Mouse (Mus musculus) testis, adult 2 months (tissue): ENCODE data around the gene Car11. TPM values are rescaled to one million over a fixed set of nuclear protein-coding genes. Genes with fewer than 3 reads are reported as not detected.

Experiments used
- H3K27ac ChIP-seq: fragments of 200-500 bp; 2 replicates; pipeline ENCODE4 v1.5.1; 2012; ENCODE audit warnings: low read depth, low read length; ENCODE audit not compliant: control insufficient read depth, insufficient read depth
- H3K27me3 ChIP-seq: fragments of 200-500 bp; 2 replicates; pipeline ENCODE4 v1.6.1; 2012; ENCODE audit warnings: mild to moderate bottlenecking, low read length, moderate library complexity; ENCODE audit not compliant: control insufficient read depth, insufficient read depth
- H3K36me3 ChIP-seq: fragments of 200-500 bp; 2 replicates; pipeline ENCODE4 v1.6.1; 2012; ENCODE audit warnings: mild to moderate bottlenecking, low read length; ENCODE audit not compliant: control insufficient read depth, insufficient read depth
- H3K4me1 ChIP-seq: fragments of 200-500 bp; 2 replicates; pipeline ENCODE4 v1.6.1; 2012; ENCODE audit warnings: low read length; ENCODE audit not compliant: control insufficient read depth, insufficient read depth
- H3K4me3 ChIP-seq: fragments of 200-500 bp; 2 replicates; pipeline ENCODE4 v1.5.1; 2012; ENCODE audit warnings: low read depth, mild to moderate bottlenecking, low read length, moderate library complexity, mixed read lengths; ENCODE audit not compliant: control insufficient read depth
- CTCF ChIP-seq: fragments of 200-500 bp; IDR thresholded peaks from 2 replicates; pipeline ENCODE4 v1.5.1; 2012; ENCODE audit warnings: low read depth, mild to moderate bottlenecking, inconsistent platforms, low read length, moderate library complexity; ENCODE audit not compliant: control insufficient read depth, insufficient read depth, insufficient replicate concordance
- POLR2A ChIP-seq: fragments of 200-500 bp; IDR thresholded peaks from 2 replicates; pipeline ENCODE4 v1.6.1; 2012; ENCODE audit warnings: low read depth, mild to moderate bottlenecking, inconsistent platforms, low read length, moderate library complexity; ENCODE audit not compliant: control insufficient read depth
- polyA plus RNA-seq: library from polyadenylated mRNA; depleted of rRNA; stranded (reverse); fragments of >200 nt; gene quantifications from 2 replicates; pipeline ENCODE4 v1.2.3, GENCODE M21; 2012; rRNA removed

Gene Car11
- polyA plus RNA-seq, 1 experiment = 3.3 TPM

- TF ChIP-seq CTCF = peak; percentile 80; the same call in 1 of the 2 replicates
- no peak for TF ChIP-seq POLR2A
- Histone ChIP-seq H3K27me3 (no peaks in the 10 kb centered on the region), H3K4me1 (no peaks in the 10 kb centered on the region), H3K36me3 (no peaks in the 10 kb centered on the region), H3K27ac (no peak overlapping the region), H3K4me3 (no peak overlapping the region)
Observed at GRCm38 (mm10) chr7:45746518-45746917, 46.9 kb downstream of the Car11 start.

- H3K4me1 ChIP-seq = no peaks in the 10 kb centered on the region
- TF ChIP-seq POLR2A (no peak), CTCF (no peak)
- H3K36me3 ChIP-seq = no peaks in the 10 kb centered on the region
- no peak overlapping the region for H3K27ac ChIP-seq
- no peak overlapping the region for H3K4me3 ChIP-seq
- H3K27me3 ChIP-seq = no peaks in the 10 kb centered on the region
Observed at GRCm38 (mm10) chr7:45747450-45747849, 47.8 kb downstream of the Car11 start.

DNA sequence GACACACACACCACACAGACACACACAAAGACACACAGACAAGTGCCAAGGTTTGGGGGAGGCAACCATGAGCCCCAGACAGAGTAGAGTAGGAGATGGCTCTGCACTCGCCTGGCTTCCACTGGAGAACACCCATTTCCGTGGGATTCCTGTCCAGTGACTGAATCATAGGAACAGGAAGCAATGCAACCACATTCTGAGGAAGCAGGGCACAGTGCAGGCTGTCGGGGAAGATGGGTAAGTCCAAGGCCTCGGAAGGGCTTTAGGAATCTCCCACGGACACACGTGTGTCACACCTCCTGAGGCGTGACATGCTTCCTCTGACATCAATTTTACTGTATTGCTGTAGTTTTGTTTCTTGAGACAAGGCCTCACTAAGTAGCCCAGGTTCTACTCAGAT, 48.5 kb downstream of the Car11 start:
- no peak overlapping the region for H3K4me3 ChIP-seq
- no peak overlapping the region for H3K27ac ChIP-seq
- no peaks in the 10 kb centered on the region for H3K4me1 ChIP-seq
- no peaks in the 10 kb centered on the region for H3K27me3 ChIP-seq
- TF ChIP-seq CTCF = no peak
- no peak for TF ChIP-seq POLR2A
- H3K36me3 ChIP-seq = no peaks in the 10 kb centered on the region

DNA sequence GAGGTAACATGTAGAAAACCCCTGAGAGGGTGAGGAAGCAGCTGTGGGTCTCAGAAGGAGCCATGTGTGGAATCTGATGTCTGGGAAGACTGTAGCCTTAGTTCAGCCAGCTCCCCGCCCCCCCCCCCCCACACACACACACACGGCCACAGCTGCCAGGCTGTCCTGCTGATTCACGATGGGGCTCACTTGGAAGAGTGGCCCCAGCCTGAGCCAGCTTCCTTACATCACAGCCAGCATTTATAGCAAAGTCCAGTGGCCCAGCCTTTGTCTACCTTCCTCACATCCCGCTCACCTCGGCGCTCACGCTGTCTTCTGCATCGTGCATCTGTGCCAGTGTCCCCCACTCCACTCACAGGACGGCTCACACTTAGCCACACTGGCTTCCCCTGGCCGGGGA, 49.8 kb downstream of the Car11 start:
- no peaks in the 10 kb centered on the region for H3K36me3 ChIP-seq
- TF ChIP-seq CTCF = no peak
- TF ChIP-seq POLR2A = no peak
- H3K4me3 ChIP-seq = no peak overlapping the region
- no peaks in the 10 kb centered on the region for H3K27me3 ChIP-seq
- no peaks in the 10 kb centered on the region for H3K4me1 ChIP-seq
- no peak overlapping the region for H3K27ac ChIP-seq

- TF ChIP-seq POLR2A (no peak), CTCF (no peak)
- Histone ChIP-seq H3K4me3 (no peak overlapping the region), H3K27ac (no peak overlapping the region), H3K4me1 (no peaks in the 10 kb centered on the region), H3K36me3 (no peaks in the 10 kb centered on the region), H3K27me3 (no peaks in the 10 kb centered on the region)
Observed at GRCm38 (mm10) chr7:45750162-45750561, 50.5 kb downstream of the Car11 start.

Other genes starting within 250 kb of the Car11 start
- 152 and 188 TPM in 2 replicates for gene Ftl1, start 240.0 kb upstream of the Car11 start, polyA plus RNA-seq
- 24.9 and 26.3 TPM in 2 replicates for gene Bax, start 232.9 kb upstream of the Car11 start, polyA plus RNA-seq
- gene Tulp2, start 218.0 kb upstream of the Car11 start, polyA plus RNA-seq = 879 and 1,010 TPM in 2 replicates
- gene Gm45808, start 213.0 kb upstream of the Car11 start, polyA plus RNA-seq = 0.81 TPM in 1 of 2 replicates, not detected in the other
- gene Dhdh, start 211.0 kb upstream of the Car11 start, polyA plus RNA-seq = 3.0 and 3.4 TPM in 2 replicates
- 76.4 and 93.9 TPM in 2 replicates for gene Nucb1, start 189.4 kb upstream of the Car11 start, polyA plus RNA-seq
- gene Ppp1r15a, start 173.6 kb upstream of the Car11 start, polyA plus RNA-seq = 5.9 and 8.5 TPM in 2 replicates
- 12.6 and 12.9 TPM in 2 replicates for gene Plekha4, start 173.5 kb upstream of the Car11 start, polyA plus RNA-seq
- 0.37 and 0.45 TPM in 2 replicates for gene Hsd17b14, start 144.9 kb upstream of the Car11 start, polyA plus RNA-seq
- 39.9 and 44.3 TPM in 2 replicates for gene Bcat2, start 129.7 kb upstream of the Car11 start, polyA plus RNA-seq
- 3.6 and 3.7 TPM in 2 replicates for gene Fgf21, start 84.4 kb upstream of the Car11 start, polyA plus RNA-seq
- 0.08 and 0.21 TPM in 2 replicates for gene Fut1, start 82.6 kb upstream of the Car11 start, polyA plus RNA-seq
- gene Izumo1, start 78.0 kb upstream of the Car11 start, polyA plus RNA-seq = 77.5 and 95.6 TPM in 2 replicates
- gene Rasip1, start 72.4 kb upstream of the Car11 start, polyA plus RNA-seq = 5.1 and 5.4 TPM in 2 replicates
- 0.74 and 1.3 TPM in 2 replicates for gene Mamstr, start 59.9 kb upstream of the Car11 start, polyA plus RNA-seq
- 0.37 and 0.42 TPM in 2 replicates for gene Fut2, start 33.4 kb upstream of the Car11 start, polyA plus RNA-seq
- gene Ntn5, start 15.8 kb upstream of the Car11 start, polyA plus RNA-seq = 6.5 and 10.8 TPM in 2 replicates
- gene Sec1, start 5.4 kb upstream of the Car11 start, polyA plus RNA-seq = 61.0 and 71.6 TPM in 2 replicates
- gene Dbp, start 5.2 kb downstream of the Car11 start, polyA plus RNA-seq = 11.2 and 12.9 TPM in 2 replicates
- 517 and 652 TPM in 2 replicates for gene Rpl18, start 15.6 kb downstream of the Car11 start, polyA plus RNA-seq
- 33.4 and 34.6 TPM in 2 replicates for gene Sphk2, start 18.2 kb downstream of the Car11 start, polyA plus RNA-seq
- 145 and 176 TPM in 2 replicates for gene Fam83e, start 21.4 kb downstream of the Car11 start, polyA plus RNA-seq
- gene Spaca4, start 26.0 kb downstream of the Car11 start, polyA plus RNA-seq = 589 and 614 TPM in 2 replicates
- 23.1 and 26.1 TPM in 2 replicates for gene Lmtk3, start 83.9 kb downstream of the Car11 start, polyA plus RNA-seq
- 8.8 and 9.5 TPM in 2 replicates for gene Sult2b1, start 84.8 kb downstream of the Car11 start, polyA plus RNA-seq
- 149 and 166 TPM in 2 replicates for gene Cyth2, start 114.7 kb downstream of the Car11 start, polyA plus RNA-seq
- 0.06 and 0.11 TPM in 2 replicates for gene Kcnj14, start 124.9 kb downstream of the Car11 start, polyA plus RNA-seq
- 11.2 and 12.1 TPM in 2 replicates for gene Grwd1, start 131.1 kb downstream of the Car11 start, polyA plus RNA-seq
- 67.4 and 82.4 TPM in 2 replicates for gene Kdelr1, start 172.9 kb downstream of the Car11 start, polyA plus RNA-seq
- gene Grin2d, start 178.5 kb downstream of the Car11 start, polyA plus RNA-seq = 21.1 and 22.3 TPM in 2 replicates
- gene Syngr4, start 196.9 kb downstream of the Car11 start, polyA plus RNA-seq = 758 and 764 TPM in 2 replicates
- gene Tmem143, start 197.1 kb downstream of the Car11 start, polyA plus RNA-seq = 8.1 and 8.8 TPM in 2 replicates
- 80.7 and 85.0 TPM in 2 replicates for gene Emp3, start 221.6 kb downstream of the Car11 start, polyA plus RNA-seq
- gene Ccdc114, start 224.2 kb downstream of the Car11 start, polyA plus RNA-seq = 19.7 and 26.2 TPM in 2 replicates